Mouse (Mus musculus) C2C12 (cell line): ENCODE measurements at regions not wholly inside any gene's neighbourhood (a gene's known extent, or its start where the extent isn't known, plus 50 kb on each side); places are given as distances from the start of the nearest gene placed in this dataset.

Source experiments
- CEBPB ChIP-seq: IDR thresholded peaks from one replicate; pipeline ENCODE4 v1.6.1; 2011; ENCODE audit warnings: low read depth, mild to moderate bottlenecking, control low read depth, moderate library complexity
- CTCF ChIP-seq: IDR thresholded peaks from one replicate; pipeline ENCODE4 v1.5.1; 2011; ENCODE audit not compliant: control insufficient read depth, insufficient read depth, insufficient read length
- MAX ChIP-seq: IDR thresholded peaks from one replicate; pipeline ENCODE4 v1.6.1; 2011; ENCODE audit warnings: mild to moderate bottlenecking, control low read depth
- MYOD1 ChIP-seq: IDR thresholded peaks from one replicate; pipeline ENCODE4 v1.6.1; 2011; ENCODE audit warnings: low read depth; ENCODE audit not compliant: control insufficient read depth, insufficient read length

GRCm38 (mm10) chr14:25304391-25304851 lies 154.6 kb upstream of the Zmiz1 start:
- TF ChIP-seq CTCF (no peak), MAX (no peak), CEBPB (no peak), MYOD1 (no peak)
